Mouse (Mus musculus): ENCODE results near the gene Gm9803. TPM values are rescaled to one million over a fixed set of nuclear protein-coding genes. Genes with fewer than 3 reads are reported as not detected.

The Gm9803 gene
- total RNA-seq, 2 experiments from 2014 or later = 15.5 to 18.9 TPM

GRCm38 (mm10) chr10:43487441-43488010 lies 36.4 kb upstream of the Gm9803 start:
- H3K27ac ChIP-seq = peak overlapping the region; percentile 48; the same call in 1 of the 2 replicates
- no peak for DNase-seq
- TF ChIP-seq CTCF (IDR thresholded peaks at IDR 0.05) = no peak
- H3K4me3 ChIP-seq = no peak overlapping the region
- intact Hi-C loops (cut with DNase I) = no loop called here

- DNase-seq = no peak
- TF ChIP-seq CTCF (IDR thresholded peaks at IDR 0.05) = no peak
- peak overlapping the region; percentile 48; the same call in 1 of the 2 replicates for H3K27ac ChIP-seq
- H3K4me3 ChIP-seq = no peak overlapping the region
- intact Hi-C loops (cut with DNase I) = no loop called here
Observed at GRCm38 (mm10) chr10:43488258-43488657, 35.6 kb upstream of the Gm9803 start.

- intact Hi-C loops (cut with DNase I) = no loop called here
- TF ChIP-seq CTCF (IDR thresholded peaks at IDR 0.05) = no peak
- no peak for DNase-seq
- Histone ChIP-seq H3K4me3 (no peak overlapping the region), H3K27ac (no peak overlapping the region)
Observed at GRCm38 (mm10) chr10:43489139-43489538, 34.7 kb upstream of the Gm9803 start.

GRCm38 (mm10) chr10:43489550-43489949 lies 34.3 kb upstream of the Gm9803 start:
- intact Hi-C loops (cut with DNase I) = no loop called here
- no peak for TF ChIP-seq CTCF (IDR thresholded peaks at IDR 0.05)
- Histone ChIP-seq H3K27ac (no peak overlapping the region), H3K4me3 (no peak overlapping the region)
- DNase-seq = no peak

GRCm38 (mm10) chr10:43490034-43490433 lies 33.9 kb upstream of the Gm9803 start:
- TF ChIP-seq CTCF (IDR thresholded peaks at IDR 0.05) = no peak
- intact Hi-C loops (cut with DNase I) = no loop called here
- H3K27ac ChIP-seq = no peak overlapping the region
- H3K4me3 ChIP-seq = no peak overlapping the region
- no peak for DNase-seq

- no peak overlapping the region for H3K4me3 ChIP-seq
- no peak for TF ChIP-seq CTCF (IDR thresholded peaks at IDR 0.05)
- intact Hi-C loops (cut with DNase I) = no loop called here
- peak overlapping the region; percentile 48 for H3K27ac ChIP-seq
- DNase-seq = peak; percentile 52
Observed at GRCm38 (mm10) chr10:43490846-43491245, 33.0 kb upstream of the Gm9803 start.

- Histone ChIP-seq H3K4me3 (no peak overlapping the region), H3K27ac (no peak overlapping the region)
- intact Hi-C loops (cut with DNase I) = no loop called here
- no peak for DNase-seq
- TF ChIP-seq CTCF (IDR thresholded peaks at IDR 0.05) = no peak
Observed at GRCm38 (mm10) chr10:43502599-43502998, 21.3 kb upstream of the Gm9803 start.

GRCm38 (mm10) chr10:43504291-43504690 lies 19.6 kb upstream of the Gm9803 start:
- intact Hi-C loops (cut with DNase I) = no loop called here
- Histone ChIP-seq H3K4me3 (no peak overlapping the region), H3K27ac (no peak overlapping the region)
- no peak for TF ChIP-seq CTCF (IDR thresholded peaks at IDR 0.05)
- no peak for DNase-seq

GRCm38 (mm10) chr10:43507051-43507450 lies 16.8 kb upstream of the Gm9803 start:
- Histone ChIP-seq H3K4me3 (no peak overlapping the region), H3K27ac (no peak overlapping the region)
- no peak for DNase-seq
- intact Hi-C loops (cut with DNase I) = no loop called here
- TF ChIP-seq CTCF (IDR thresholded peaks at IDR 0.05) = no peak

GRCm38 (mm10) chr10:43509228-43509627 lies 14.7 kb upstream of the Gm9803 start:
- no peak for TF ChIP-seq CTCF (IDR thresholded peaks at IDR 0.05)
- no peak overlapping the region for H3K4me3 ChIP-seq
- DNase-seq = no peak
- intact Hi-C loops (cut with DNase I) = no loop called here
- no peak overlapping the region for H3K27ac ChIP-seq

- Histone ChIP-seq H3K4me3 (no peak overlapping the region), H3K27ac (no peak overlapping the region)
- intact Hi-C loops (cut with DNase I) = no loop called here
- DNase-seq = no peak
- no peak for TF ChIP-seq CTCF (IDR thresholded peaks at IDR 0.05)
Observed at GRCm38 (mm10) chr10:43512976-43513375, 10.9 kb upstream of the Gm9803 start.

- intact Hi-C loops (cut with DNase I) = no loop called here
- peak overlapping the region; percentile 57 for H3K27ac ChIP-seq
- no peak for TF ChIP-seq CTCF (IDR thresholded peaks at IDR 0.05)
- DNase-seq = peak; percentile 27
- H3K4me3 ChIP-seq = no peak overlapping the region
Observed at GRCm38 (mm10) chr10:43516992-43517660, 6.8 kb upstream of the Gm9803 start.

- TF ChIP-seq CTCF (IDR thresholded peaks at IDR 0.05) = no peak
- peak overlapping the region; percentile 57 for H3K27ac ChIP-seq
- peak overlapping the region; percentile 24; the same call in 1 of the 2 replicates for H3K4me3 ChIP-seq
- no peak for DNase-seq
- intact Hi-C loops (cut with DNase I) = no loop called here
Observed at GRCm38 (mm10) chr10:43517836-43518235, 6.0 kb upstream of the Gm9803 start.

GRCm38 (mm10) chr10:43518368-43518767 lies 5.5 kb upstream of the Gm9803 start:
- no peak for TF ChIP-seq CTCF (IDR thresholded peaks at IDR 0.05)
- intact Hi-C loops (cut with DNase I) = no loop called here
- DNase-seq = peak; percentile 57
- H3K27ac ChIP-seq = peak overlapping the region; percentile 57; the same call in 1 of the 2 replicates
- H3K4me3 ChIP-seq = peak overlapping the region; percentile 35

All from gastrocnemius, adult 2 months (tissue).